Mouse (Mus musculus) heart, postnatal 36 days (tissue): ENCODE results near the gene Rsph10b. TPM values are rescaled to one million over a fixed set of nuclear protein-coding genes. Genes with fewer than 3 reads are reported as not detected.

Experiments
- DNase-seq, 2 experiments: peaks; one replicate each; pipeline ENCODE4 v3.0.0; 2021 to 2022
- intact Hi-C: fragments of 180-260 bp; cut with DNase I; formaldehyde crosslinking; loops from one replicate; pipeline ENCODE4 v1.15.1; 2025
- total RNA-seq, 2 experiments: library from RNA; stranded (reverse); gene quantifications; 2 replicates each; pipeline ENCODE4 v1.2.3; 2021

Rsph10b gene
- total RNA-seq, 2 experiments from 2014 or later: 0.11 to 0.19 TPM

- intact Hi-C loops: no loop called here
- no peak for DNase-seq
Observed at GRCm38 (mm10) chr5:143933414-143933813, 579 bp downstream of the Rsph10b start.

GRCm38 (mm10) chr5:143933875-143934274 is 1.0 kb downstream of the Rsph10b start:
- intact Hi-C loops: no loop called here
- DNase-seq: no peak

GRCm38 (mm10) chr5:143936156-143936555 is 3.3 kb downstream of the Rsph10b start:
- no peak for DNase-seq
- intact Hi-C loops: no loop called here

- intact Hi-C loops: no loop called here
Observed at GRCm38 (mm10) chr5:143941588-143941987, 8.8 kb downstream of the Rsph10b start.

GRCm38 (mm10) chr5:143943231-143944125 is 10.6 kb downstream of the Rsph10b start:
- intact Hi-C loops: no loop called here
- DNase-seq: no peak

More at GRCm38 (mm10) chr5:143941588-143941987, 8.8 kb downstream of the Rsph10b start:
- no peak for DNase-seq

- DNase-seq: no peak
Observed at GRCm38 (mm10) chr5:143948361-143948760, 15.5 kb downstream of the Rsph10b start.

GRCm38 (mm10) chr5:143950016-143950415 is 17.2 kb downstream of the Rsph10b start:
- DNase-seq: no peak
- intact Hi-C loops: no loop called here

More at GRCm38 (mm10) chr5:143948361-143948760, 15.5 kb downstream of the Rsph10b start:
- intact Hi-C loops: no loop called here

GRCm38 (mm10) chr5:143957101-143957500 is 24.3 kb downstream of the Rsph10b start:
- intact Hi-C loops: no loop called here
- DNase-seq: no peak

- intact Hi-C loops: no loop called here
- no peak for DNase-seq
Observed at GRCm38 (mm10) chr5:143959551-143959950, 26.7 kb downstream of the Rsph10b start.

- no peak for DNase-seq
- intact Hi-C loops: no loop called here
Observed at GRCm38 (mm10) chr5:143961176-143961575, 28.3 kb downstream of the Rsph10b start.

GRCm38 (mm10) chr5:143965586-143966345 is 32.9 kb downstream of the Rsph10b start:
- intact Hi-C loops: no loop called here
- DNase-seq: no peak

- intact Hi-C loops: no loop called here
- no peak for DNase-seq
Observed at GRCm38 (mm10) chr5:143966671-143967070, 33.8 kb downstream of the Rsph10b start.

- DNase-seq: no peak
- intact Hi-C loops: no loop called here
Observed at GRCm38 (mm10) chr5:143972628-143973027, 39.8 kb downstream of the Rsph10b start.

GRCm38 (mm10) chr5:143974931-143975630 is 42.2 kb downstream of the Rsph10b start:
- DNase-seq: peak; percentile 69 to 71
- intact Hi-C loops: loop anchor here (2.0 kb wide), 1 partner anchor 242 kb away; the partner anchor contains the start of gene Usp42

GRCm38 (mm10) chr5:143975631-143975933 is 42.7 kb downstream of the Rsph10b start:
- no peak for DNase-seq
- intact Hi-C loops: loop anchor here (2.0 kb wide), 1 partner anchor 243 kb away; the partner anchor contains the start of gene Usp42

GRCm38 (mm10) chr5:143976232-143976631 is 43.4 kb downstream of the Rsph10b start:
- intact Hi-C loops: no loop called here

GRCm38 (mm10) chr5:143976726-143977431 is 44.0 kb downstream of the Rsph10b start:
- DNase-seq: no peak
- intact Hi-C loops: no loop called here

More at GRCm38 (mm10) chr5:143976232-143976631, 43.4 kb downstream of the Rsph10b start:
- no peak for DNase-seq

- no peak for DNase-seq
- intact Hi-C loops: no loop called here
Observed at GRCm38 (mm10) chr5:143980858-143981257, 48.0 kb downstream of the Rsph10b start.

GRCm38 (mm10) chr5:143982361-143982760 is 49.5 kb downstream of the Rsph10b start:
- intact Hi-C loops: no loop called here
- no peak for DNase-seq

GRCm38 (mm10) chr5:143985381-143985780 is 52.5 kb downstream of the Rsph10b start:
- DNase-seq: no peak
- intact Hi-C loops: no loop called here
